Mouse (Mus musculus): ENCODE data around the gene 2210016F16Rik. TPM values are rescaled to one million over a fixed set of nuclear protein-coding genes. Genes with fewer than 3 reads are reported as not detected.

Gene 2210016F16Rik
- total and polyA plus RNA-seq, 3 experiments = 0.51 to 5.3 TPM; not detected in 1

DNA sequence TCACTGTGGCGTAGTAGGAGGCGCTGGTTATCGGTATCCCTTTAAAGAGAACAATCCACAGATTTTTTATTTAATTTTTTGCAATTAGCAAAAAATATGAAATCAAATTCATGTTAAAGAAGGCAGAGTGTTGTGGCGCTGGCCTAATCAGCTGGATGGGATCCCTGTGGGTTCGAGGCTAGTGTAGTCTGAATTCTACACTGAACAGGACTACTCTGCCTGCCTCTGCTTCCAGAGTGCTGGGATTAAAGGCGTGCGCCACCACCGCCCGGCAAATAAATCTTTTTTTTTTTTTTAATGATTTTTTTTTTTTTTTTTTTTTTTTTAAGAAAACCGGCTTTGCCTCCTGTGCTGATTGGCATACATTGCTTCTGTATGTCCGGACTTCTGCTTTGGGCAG lies 654 bp downstream of the 2210016F16Rik start:
- DNase-seq (ENCODE audit: extremely low read depth) = no peak
- TF ChIP-seq HCFC1 (IDR thresholded peaks at IDR 0.05; ENCODE audit: low read depth, low read length) (no peak), POLR2AphosphoS2 (IDR thresholded peaks at IDR 0.05; ENCODE audit: low read depth, low read length) (no peak), MYC (IDR thresholded peaks at IDR 0.05; ENCODE audit: low read depth, low read length) (no peak), MXI1 (IDR thresholded peaks at IDR 0.05; ENCODE audit: low read depth, low read length) (no peak), TCF12 (IDR thresholded peaks at IDR 0.05; ENCODE audit: low read depth, low read length) (no peak), UBTF (IDR thresholded peaks at IDR 0.05; ENCODE audit: low read depth, low read length) (no peak), BHLHE40 (IDR thresholded peaks at IDR 0.05; ENCODE audit: low read depth, low read length) (no peak), MAFK (IDR thresholded peaks at IDR 0.05; ENCODE audit: insufficient replicate concordance, low read length) (no peak), JUN (IDR thresholded peaks at IDR 0.05; ENCODE audit: insufficient read depth, low read depth, low read length) (no peak), PAX5 (IDR thresholded peaks at IDR 0.05; ENCODE audit: low read length) (no peak), USF2 (conservative IDR thresholded peaks at IDR 0.05; ENCODE audit: low read depth, low read length) (no peak), NRF1 (IDR thresholded peaks at IDR 0.05; ENCODE audit: low read depth, low read length) (no peak), MEF2A (IDR thresholded peaks at IDR 0.05; ENCODE audit: borderline replicate concordance, low read depth, low read length) (no peak), USF1 (IDR thresholded peaks at IDR 0.05; ENCODE audit: low read depth, low read length) (no peak), CHD2 (IDR thresholded peaks at IDR 0.05; ENCODE audit: low read length) (no peak), ELF1 (IDR thresholded peaks at IDR 0.05; ENCODE audit: low read depth, low read length) (no peak), ZMIZ1 (IDR thresholded peaks at IDR 0.05; ENCODE audit: low read depth, low read length) (no peak), ETS1 (conservative IDR thresholded peaks at IDR 0.05; ENCODE audit: low read depth, low read length) (no peak)
- dilution Hi-C loops (cut with MboI; ENCODE audit: extremely low pct_ligation_motif_present, extremely low pct_unique_long_range_greater_than_20kb, low sequenced_read_pairs) = no loop called here

DNA sequence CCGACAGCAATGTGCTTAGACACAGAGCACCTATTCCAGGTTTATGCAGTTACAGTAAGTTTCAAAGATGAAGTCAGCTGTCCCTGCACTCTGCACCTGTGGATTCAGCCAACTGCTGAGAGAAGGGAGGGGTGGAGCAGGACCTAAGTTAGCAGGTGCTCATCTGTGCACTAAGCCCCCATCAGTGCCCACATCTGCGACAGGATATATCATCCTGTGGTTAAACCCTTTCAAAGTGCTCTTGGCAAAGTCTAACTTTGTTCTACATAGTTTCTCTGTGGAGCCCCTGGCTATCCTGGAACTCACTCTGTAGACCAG lies 11.9 kb downstream of the 2210016F16Rik start:
- in situ Hi-C loops (cut with MboI; ENCODE audit: low pct_ligation_motif_present, low pct_unique_long_range_greater_than_20kb, low sequenced_read_pairs) = no loop called here
- H3K9me3 ChIP-seq (replicated peaks; ENCODE audit: low read length) = no peaks in the 10 kb centered on the region

More for the DNA sequence above, 654 bp downstream of the 2210016F16Rik start:
- H3K27ac ChIP-seq (ENCODE audit: insufficient read depth, low read depth) = no peak overlapping the region
- no peaks in the 10 kb centered on the region; a peak in 1 of 4 replicates for H3K4me1 ChIP-seq (ENCODE audit: control insufficient read depth in 1 of 2, insufficient read depth in 2 of 2)
- no peak overlapping the region for H3K4me3 ChIP-seq (replicated peaks in 1 of 3; ENCODE audit: low read depth in 2 of 3, low read length in 2 of 3, poor library complexity in 1 of 3)
- H3K9ac ChIP-seq (ENCODE audit: insufficient read depth, low read depth) = no peak overlapping the region
- H3K79me2 ChIP-seq (replicated peaks; ENCODE audit: control insufficient read depth, extremely low read depth, insufficient read depth, poor library complexity, severe bottlenecking) = no peaks in the 10 kb centered on the region
- no peaks in the 10 kb centered on the region for H3K27me3 ChIP-seq (replicated peaks)
- in situ Hi-C loops (cut with MboI; ENCODE audit: low pct_ligation_motif_present, low pct_unique_long_range_greater_than_20kb, low sequenced_read_pairs) = loop anchor here (10.0 to 25.0 kb wide), 3 partner anchors 147 to 230 kb away; partner anchors contain the start of gene Idnk
- peaks cover 4 to 31% of the 10 kb centered on the region in 2 experiments for H3K36me3 ChIP-seq (replicated peaks in 1 of 2; ENCODE audit: control insufficient read depth in 1 of 2, insufficient read depth in 1 of 2, low read length in 1 of 2)
- H3K9me3 ChIP-seq (replicated peaks; ENCODE audit: low read length) = peaks cover 3% of the 10 kb centered on the region
- H3K4me2 ChIP-seq (ENCODE audit: insufficient read depth, low read depth, poor library complexity, severe bottlenecking) = no peak overlapping the region

More for the DNA sequence above, 11.9 kb downstream of the 2210016F16Rik start:
- TF ChIP-seq JUND (conservative IDR thresholded peaks at IDR 0.05; ENCODE audit: low read depth, low read length) = no peak
- no peak for TF ChIP-seq UBTF (IDR thresholded peaks at IDR 0.05; ENCODE audit: low read depth, low read length)
- no peak for TF ChIP-seq ZKSCAN1 (IDR thresholded peaks at IDR 0.05; ENCODE audit: borderline replicate concordance, low read depth, low read length)
- no peak for TF ChIP-seq JUN (IDR thresholded peaks at IDR 0.05; ENCODE audit: insufficient read depth, low read depth, low read length)
- TF ChIP-seq EP300 (IDR thresholded peaks at IDR 0.05; ENCODE audit: low read length) = no peak
- no peak for TF ChIP-seq MXI1 (IDR thresholded peaks at IDR 0.05; ENCODE audit: low read depth, low read length)
- no peak for TF ChIP-seq USF1 (IDR thresholded peaks at IDR 0.05; ENCODE audit: low read depth, low read length)
- TF ChIP-seq MYC (IDR thresholded peaks at IDR 0.05; ENCODE audit: low read depth, low read length) = no peak
- TF ChIP-seq CTCF (conservative IDR thresholded peaks at IDR 0.05 in 1 of 2, IDR thresholded peaks at IDR 0.05 in 1 of 2; ENCODE audit: low read depth in 2 of 2, low read length in 2 of 2) = no peak
- TF ChIP-seq TBP (conservative IDR thresholded peaks at IDR 0.05; ENCODE audit: low read depth, low read length) = no peak
- no peak for TF ChIP-seq TCF12 (IDR thresholded peaks at IDR 0.05; ENCODE audit: low read depth, low read length)
- no peak for TF ChIP-seq ETS1 (conservative IDR thresholded peaks at IDR 0.05; ENCODE audit: low read depth, low read length)
- TF ChIP-seq CHD1 (IDR thresholded peaks at IDR 0.05; ENCODE audit: low read depth, low read length) = no peak
- no peak for TF ChIP-seq ZC3H11A (IDR thresholded peaks at IDR 0.05; ENCODE audit: low read depth, low read length)
- no peak for TF ChIP-seq BHLHE40 (IDR thresholded peaks at IDR 0.05; ENCODE audit: low read depth, low read length)
- TF ChIP-seq IRF4 (IDR thresholded peaks at IDR 0.05; ENCODE audit: low read depth, low read length) = no peak
- no peak for TF ChIP-seq POLR2AphosphoS2 (IDR thresholded peaks at IDR 0.05; ENCODE audit: low read depth, low read length)
- Histone ChIP-seq H3K79me2 (replicated peaks; ENCODE audit: control insufficient read depth, extremely low read depth, insufficient read depth, poor library complexity, severe bottlenecking) (no peaks in the 10 kb centered on the region), H3K27ac (ENCODE audit: insufficient read depth, low read depth) (no peak overlapping the region), H3K4me1 (ENCODE audit: control insufficient read depth in 1 of 2, insufficient read depth in 2 of 2) (no peaks in the 10 kb centered on the region), H3K4me3 (replicated peaks in 1 of 3; ENCODE audit: low read depth in 2 of 3, low read length in 2 of 3, poor library complexity in 1 of 3) (no peak overlapping the region), H3K4me2 (ENCODE audit: insufficient read depth, low read depth, poor library complexity, severe bottlenecking) (no peak overlapping the region), H3K9ac (ENCODE audit: insufficient read depth, low read depth) (no peak overlapping the region), H3K36me3 (replicated peaks in 1 of 2; ENCODE audit: control insufficient read depth in 1 of 2, insufficient read depth in 1 of 2, low read length in 1 of 2) (no peaks in the 10 kb centered on the region), H3K27me3 (replicated peaks) (no peaks in the 10 kb centered on the region)
- no peak for DNase-seq (ENCODE audit: extremely low read depth)
- dilution Hi-C loops (cut with MboI; ENCODE audit: extremely low pct_ligation_motif_present, extremely low pct_unique_long_range_greater_than_20kb, low sequenced_read_pairs) = no loop called here
